Mouse (Mus musculus): Measurements from ENCODE around the gene Srd5a3.
A peak's percentile ranks its signal among the peaks of the same experiment; 100 is the strongest.

Gene Srd5a3

DNA sequence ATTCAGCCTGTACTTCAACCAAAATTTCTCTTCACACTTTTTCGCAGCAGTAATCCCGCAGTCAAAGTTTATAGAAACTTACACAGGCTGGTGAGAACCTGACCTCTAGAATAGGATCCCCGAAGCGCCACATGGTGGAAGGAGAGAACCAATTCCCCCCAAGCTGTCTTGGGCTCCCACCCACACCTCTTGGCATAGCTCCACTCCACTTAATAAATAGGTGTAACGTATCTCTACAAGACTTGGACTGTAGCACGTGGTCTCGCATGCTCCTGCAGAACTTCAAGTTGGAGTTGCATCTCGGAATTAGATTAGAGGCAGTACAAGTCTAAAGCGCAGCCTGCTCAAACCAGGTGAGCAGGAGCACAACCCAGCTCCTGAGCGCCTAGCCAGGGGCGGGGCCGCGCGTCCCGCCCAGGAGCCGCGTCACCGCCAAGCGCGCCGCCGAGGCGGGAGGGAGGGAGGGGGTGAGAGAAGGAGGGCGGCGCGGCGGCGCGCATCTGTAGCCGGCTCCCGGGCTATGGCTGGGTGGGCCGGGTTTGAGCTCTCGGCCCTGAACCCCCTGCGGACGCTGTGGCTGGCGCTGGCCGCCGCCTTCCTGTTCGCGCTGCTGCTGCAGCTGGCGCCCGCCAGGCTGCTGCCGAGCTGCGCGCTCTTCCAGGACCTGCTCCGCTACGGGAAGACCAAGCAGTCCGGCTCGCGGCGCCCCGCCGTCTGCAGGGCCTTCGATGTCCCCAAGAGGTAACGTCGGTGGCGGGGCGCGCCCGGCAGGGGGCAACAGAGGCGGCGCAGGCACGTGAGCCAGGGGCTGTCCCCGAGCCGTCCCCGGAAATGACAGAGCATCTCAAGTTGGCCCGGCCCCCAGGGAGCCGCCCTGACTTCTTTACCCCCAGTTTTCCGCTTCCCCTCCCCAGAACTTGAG, at the start of gene Srd5a3:
TSS of gene Srd5a3 (plus strand) at position 464 of the 922 bp plus-strand sequence.
- TF ChIP-seq GATA4 (IDR thresholded peaks at IDR 0.05; ENCODE audit: insufficient replicate concordance, low read length), result 0 out of 2 replicates have a peak, but pooled peaks have one; percentile 39

DNA sequence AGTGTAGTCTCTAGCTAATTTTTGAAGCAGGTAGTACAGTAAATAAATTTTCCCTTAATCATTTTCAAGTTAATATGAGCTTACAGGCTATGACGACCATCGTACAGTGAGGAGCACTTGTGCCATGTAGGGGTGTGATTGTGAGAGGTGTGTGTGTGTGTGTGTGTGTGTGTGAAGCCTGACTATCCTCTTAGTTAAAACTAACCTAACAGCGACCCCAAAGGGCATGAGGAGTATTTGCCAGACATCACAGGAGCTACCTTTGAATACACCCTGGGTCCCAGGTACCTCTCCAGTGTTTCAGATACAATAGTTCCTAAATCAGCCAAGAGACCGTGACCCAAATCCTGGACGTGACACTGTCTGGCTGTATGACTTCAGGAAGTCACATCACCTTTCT, 32.8 kb upstream of the Srd5a3 start:
- no peak for TF ChIP-seq GATA4 (IDR thresholded peaks at IDR 0.05; ENCODE audit: insufficient replicate concordance, low read length)

- TF ChIP-seq GATA4 (IDR thresholded peaks at IDR 0.05; ENCODE audit: insufficient replicate concordance, low read length), result no peak
These were observed 31.6 kb upstream of the Srd5a3 start for GRCm38 (mm10) chr5:76108496-76108895.

- no peak for TF ChIP-seq GATA4 (IDR thresholded peaks at IDR 0.05; ENCODE audit: insufficient replicate concordance, low read length)
These were observed 28.9 kb upstream of the Srd5a3 start for GRCm38 (mm10) chr5:76111173-76111572.

DNA sequence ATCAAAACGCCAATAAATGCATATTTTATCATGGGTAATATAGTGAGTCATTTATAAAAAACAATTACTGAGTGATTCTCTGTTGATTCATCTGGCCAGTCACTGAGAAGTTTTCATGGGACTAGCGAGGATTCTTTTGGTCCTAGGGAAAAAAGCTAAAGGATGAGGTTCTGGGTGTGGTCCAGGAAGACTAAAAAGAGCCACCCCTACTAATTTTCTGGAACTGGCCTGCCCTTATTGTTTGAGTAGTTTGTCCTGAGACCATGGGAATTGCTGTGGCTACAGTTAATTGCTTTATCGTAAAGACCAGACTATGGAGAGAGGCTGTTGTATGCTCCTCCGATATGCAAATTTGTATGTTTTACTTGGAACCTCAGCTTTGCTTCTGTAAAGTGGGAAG, 28.1 kb upstream of the Srd5a3 start:
- no peak for TF ChIP-seq GATA4 (IDR thresholded peaks at IDR 0.05; ENCODE audit: insufficient replicate concordance, low read length)

- TF ChIP-seq GATA4 (IDR thresholded peaks at IDR 0.05; ENCODE audit: insufficient replicate concordance, low read length), result peak; percentile 79; the same call in 1 of the 2 replicates
These were observed 24.5 kb upstream of the Srd5a3 start for GRCm38 (mm10) chr5:76115436-76116041.

DNA sequence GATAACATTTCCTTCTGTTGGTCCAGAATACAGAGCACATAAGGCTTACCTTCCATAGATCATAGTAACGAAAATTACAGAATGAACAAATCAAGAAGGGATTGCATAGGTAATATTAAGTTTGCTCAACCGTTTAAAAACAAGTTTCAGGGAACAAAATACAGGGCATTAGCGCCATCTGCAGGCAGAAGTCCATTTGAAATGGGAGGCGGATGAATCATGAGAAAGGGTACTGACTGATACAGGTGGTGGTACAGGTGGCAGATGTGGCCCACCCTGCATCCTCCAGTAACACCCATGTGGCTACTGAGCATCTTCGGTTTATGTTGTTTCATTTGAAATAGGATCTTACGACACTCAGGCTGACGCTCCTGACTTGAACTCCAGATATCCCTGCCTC, 21.6 kb upstream of the Srd5a3 start:
- TF ChIP-seq GATA4 (IDR thresholded peaks at IDR 0.05; ENCODE audit: insufficient replicate concordance, low read length), result no peak

DNA sequence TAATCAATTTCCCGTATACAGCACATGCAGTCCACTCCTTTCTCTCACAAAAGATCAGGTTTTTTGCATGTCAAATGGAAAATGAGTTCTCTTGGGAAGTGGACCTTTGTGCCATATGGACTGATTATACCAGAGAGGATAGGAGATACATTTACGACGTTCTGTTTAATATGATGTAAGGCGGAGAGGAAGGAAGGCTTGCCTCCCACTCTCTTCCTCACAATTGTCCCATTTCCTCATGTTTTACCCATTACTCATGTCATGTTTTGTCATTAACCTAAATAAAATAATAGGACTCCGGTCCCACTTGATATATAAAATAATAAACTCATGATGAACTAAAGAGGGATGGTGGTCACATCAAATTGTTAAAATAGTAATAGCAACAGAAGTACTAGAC, 19.4 kb upstream of the Srd5a3 start:
- TF ChIP-seq GATA4 (IDR thresholded peaks at IDR 0.05; ENCODE audit: insufficient replicate concordance, low read length), result no peak

DNA sequence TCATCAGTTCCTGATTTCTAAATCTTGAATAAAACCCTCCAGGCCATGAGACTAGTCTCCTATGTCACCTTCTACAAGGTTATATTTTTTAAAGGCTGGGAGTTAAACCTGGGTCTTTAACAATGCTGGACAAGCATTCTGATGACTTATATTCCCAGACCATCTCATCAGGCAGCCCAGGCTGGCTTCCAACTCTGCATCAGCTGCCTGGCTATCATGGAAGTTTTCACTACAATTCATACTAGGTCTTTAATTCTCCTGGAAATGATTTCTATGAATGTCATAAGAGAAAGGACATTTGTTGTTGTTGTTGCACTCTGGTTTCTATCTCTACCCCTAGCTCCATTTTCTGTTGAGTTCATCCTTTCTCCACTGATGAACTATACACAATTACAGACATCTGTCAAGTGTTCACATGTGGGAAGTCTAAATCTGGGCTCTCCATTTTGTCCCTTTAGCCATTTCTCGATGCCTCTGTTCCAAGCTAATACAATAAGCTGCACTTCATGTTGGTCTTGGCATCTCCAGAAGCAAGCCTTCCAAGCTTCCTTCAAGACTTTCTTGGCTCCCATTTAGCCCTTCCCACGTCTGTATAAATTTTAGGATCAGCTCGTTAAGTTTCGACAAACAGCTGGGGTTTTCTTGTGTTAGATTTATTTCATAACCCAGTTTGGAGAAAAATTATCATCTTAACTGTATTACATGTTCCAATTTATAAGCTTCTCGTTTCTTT, 12.3 kb upstream of the Srd5a3 start:
- no peak for TF ChIP-seq GATA4 (IDR thresholded peaks at IDR 0.05; ENCODE audit: insufficient replicate concordance, low read length)

- no peak for TF ChIP-seq GATA4 (IDR thresholded peaks at IDR 0.05; ENCODE audit: insufficient replicate concordance, low read length)
These were observed 9.8 kb upstream of the Srd5a3 start for GRCm38 (mm10) chr5:76130292-76130691.

- no peak for TF ChIP-seq GATA4 (IDR thresholded peaks at IDR 0.05; ENCODE audit: insufficient replicate concordance, low read length)
These were observed 8.1 kb upstream of the Srd5a3 start for GRCm38 (mm10) chr5:76131990-76132389.

DNA sequence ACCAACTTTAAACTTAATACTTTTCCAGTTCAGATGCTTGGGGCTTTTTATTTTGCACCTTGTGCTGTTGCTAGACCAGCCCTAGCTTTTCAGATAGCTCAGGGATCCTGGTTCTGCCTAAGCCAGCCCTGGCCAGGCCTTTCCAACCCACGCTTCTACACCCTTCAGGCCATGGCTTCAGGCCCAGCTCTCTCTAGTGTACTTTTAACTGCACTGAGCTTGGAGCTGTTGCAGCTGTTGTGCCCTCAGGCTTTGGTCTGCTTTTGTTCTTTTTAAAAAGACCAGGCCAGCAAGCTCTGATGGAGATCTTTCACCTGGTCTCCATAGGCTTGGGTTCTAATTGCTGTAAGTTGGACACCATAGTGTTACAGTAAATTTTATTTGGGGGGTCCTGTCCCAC, 4.4 kb upstream of the Srd5a3 start:
- no peak for TF ChIP-seq GATA4 (IDR thresholded peaks at IDR 0.05; ENCODE audit: insufficient replicate concordance, low read length)

GRCm38 (mm10) chr5:76136271-76136670, 3.8 kb upstream of the Srd5a3 start:
- TF ChIP-seq GATA4 (IDR thresholded peaks at IDR 0.05; ENCODE audit: insufficient replicate concordance, low read length), result no peak

- no peak for TF ChIP-seq GATA4 (IDR thresholded peaks at IDR 0.05; ENCODE audit: insufficient replicate concordance, low read length)
These were observed 2.5 kb upstream of the Srd5a3 start for GRCm38 (mm10) chr5:76137586-76137985.

DNA sequence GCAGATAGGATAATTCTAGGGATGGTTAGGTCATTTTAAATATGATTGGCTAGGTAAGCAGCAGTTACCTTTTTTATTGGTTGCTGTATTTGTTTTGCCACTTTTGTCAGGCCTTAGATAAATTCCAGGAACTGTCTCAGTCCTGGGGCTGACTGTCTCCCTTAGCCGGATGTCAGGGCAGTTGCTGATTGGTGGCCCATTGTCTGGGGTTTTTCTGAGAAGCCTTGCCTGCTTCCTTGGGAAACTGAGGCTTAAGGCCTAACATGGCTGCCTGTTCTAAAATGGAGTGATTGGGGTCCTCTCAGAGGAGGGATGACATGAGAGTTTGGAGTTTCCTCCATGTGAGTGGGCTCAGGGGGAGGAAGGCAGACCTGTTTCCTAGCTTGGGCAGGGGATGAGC, 2.0 kb upstream of the Srd5a3 start:
- TF ChIP-seq GATA4 (IDR thresholded peaks at IDR 0.05; ENCODE audit: insufficient replicate concordance, low read length), result no peak

DNA sequence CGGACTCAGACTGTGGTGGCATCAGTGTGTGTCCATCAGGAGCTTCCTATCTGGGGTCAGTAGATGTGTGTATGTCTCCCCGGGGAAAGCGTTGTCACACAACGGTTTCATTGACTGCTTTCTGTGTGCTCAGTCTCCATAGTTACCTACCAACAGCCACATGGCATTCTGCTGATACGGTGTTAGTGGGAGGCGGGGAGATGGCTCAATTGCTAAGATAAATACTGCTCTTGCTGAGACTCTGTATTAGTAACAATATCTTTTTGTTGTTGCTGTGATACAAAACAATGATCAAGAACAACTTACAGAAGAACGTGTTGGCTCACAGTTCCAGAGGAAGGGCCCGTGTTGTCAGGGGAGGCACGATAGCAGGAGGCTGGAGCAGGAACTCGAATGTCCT, 1.6 kb upstream of the Srd5a3 start:
- TF ChIP-seq GATA4 (IDR thresholded peaks at IDR 0.05; ENCODE audit: insufficient replicate concordance, low read length), result no peak
